Mouse (Mus musculus): Measurements from ENCODE around the gene Ifng.

GRCm38 (mm10) chr10:118406463-118407221, 34.2 kb upstream of the Ifng start:
- TF ChIP-seq FLI1 (IDR thresholded peaks at IDR 0.05; ENCODE audit: low read length) (no peak), GATA1 (IDR thresholded peaks at IDR 0.05; ENCODE audit: borderline replicate concordance, low read length) (no peak)
